Mouse (Mus musculus): ENCODE results near the gene Maip1. TPM values are rescaled to one million over a fixed set of nuclear protein-coding genes. Genes with fewer than 3 reads are reported as not detected.

Gene Maip1
- polyA plus RNA-seq, 1 experiment from 2014 or later, result 14.9 TPM

GRCm38 (mm10) chr1:57413397-57413796, 7.3 kb downstream of the Maip1 start:
- DNase-seq (ENCODE audit: low spot score) (no peak), ATAC-seq (ENCODE audit: low FRiP score) (no peak)
- Histone ChIP-seq H3K36me3 (replicated peaks; ENCODE audit: control insufficient read depth, insufficient read depth) (peaks cover 53% of the 10 kb centered on the region), H3K4me2 (replicated peaks) (no peak overlapping the region), H3K9me3 (ENCODE audit: control insufficient read depth, low read length) (no peaks in the 10 kb centered on the region), H3K4me1 (replicated peaks; ENCODE audit: control insufficient read depth, insufficient read depth, low read length) (peaks cover 14% of the 10 kb centered on the region), H3K27me3 (ENCODE audit: control insufficient read depth, insufficient read depth, low read length) (no peaks in the 10 kb centered on the region), H3K27ac (no peak overlapping the region), H3K9ac (no peak overlapping the region), H3K4me3 (replicated peaks; ENCODE audit: low read length) (no peak overlapping the region)
- WGBS, result 87% methylated on average over 2 of the region's 2 CpGs

GRCm38 (mm10) chr1:57423696-57424095, 17.6 kb downstream of the Maip1 start:
- Histone ChIP-seq H3K4me1 (replicated peaks; ENCODE audit: control insufficient read depth, insufficient read depth, low read length) (0 out of 2 replicates have a peak, but pooled peaks cover 2% of the 10 kb centered on the region), H3K9me3 (ENCODE audit: control insufficient read depth, low read length) (no peaks in the 10 kb centered on the region), H3K4me2 (replicated peaks) (no peak overlapping the region), H3K4me3 (replicated peaks; ENCODE audit: low read length) (no peak overlapping the region), H3K27me3 (ENCODE audit: control insufficient read depth, insufficient read depth, low read length) (no peaks in the 10 kb centered on the region), H3K36me3 (replicated peaks; ENCODE audit: control insufficient read depth, insufficient read depth) (no peaks in the 10 kb centered on the region), H3K9ac (no peak overlapping the region), H3K27ac (no peak overlapping the region)
- ATAC-seq (ENCODE audit: low FRiP score), result peak; percentile 83
- 3% methylated on average over 1 of the region's 1 CpGs for WGBS
- DNase-seq (ENCODE audit: low spot score), result peak; percentile 81

GRCm38 (mm10) chr1:57428368-57429308, 22.5 kb downstream of the Maip1 start:
- 47% methylated on average over 16 of the region's 16 CpGs for WGBS
- Histone ChIP-seq H3K4me2 (replicated peaks) (peak overlapping the region; percentile 44), H3K27ac (peak overlapping the region; percentile 73), H3K4me1 (replicated peaks; ENCODE audit: control insufficient read depth, insufficient read depth, low read length) (peaks cover 16% of the 10 kb centered on the region), H3K4me3 (replicated peaks; ENCODE audit: low read length) (0 out of 2 replicates have a peak overlapping the region, but pooled peaks have one; percentile 10), H3K27me3 (ENCODE audit: control insufficient read depth, insufficient read depth, low read length) (no peaks in the 10 kb centered on the region), H3K9me3 (ENCODE audit: control insufficient read depth, low read length) (no peaks in the 10 kb centered on the region), H3K9ac (peak overlapping the region; percentile 53), H3K36me3 (replicated peaks; ENCODE audit: control insufficient read depth, insufficient read depth) (no peaks in the 10 kb centered on the region)
- ATAC-seq (ENCODE audit: low FRiP score), result peak; percentile 86
- DNase-seq (ENCODE audit: low spot score), result peak; percentile 96

DNA sequence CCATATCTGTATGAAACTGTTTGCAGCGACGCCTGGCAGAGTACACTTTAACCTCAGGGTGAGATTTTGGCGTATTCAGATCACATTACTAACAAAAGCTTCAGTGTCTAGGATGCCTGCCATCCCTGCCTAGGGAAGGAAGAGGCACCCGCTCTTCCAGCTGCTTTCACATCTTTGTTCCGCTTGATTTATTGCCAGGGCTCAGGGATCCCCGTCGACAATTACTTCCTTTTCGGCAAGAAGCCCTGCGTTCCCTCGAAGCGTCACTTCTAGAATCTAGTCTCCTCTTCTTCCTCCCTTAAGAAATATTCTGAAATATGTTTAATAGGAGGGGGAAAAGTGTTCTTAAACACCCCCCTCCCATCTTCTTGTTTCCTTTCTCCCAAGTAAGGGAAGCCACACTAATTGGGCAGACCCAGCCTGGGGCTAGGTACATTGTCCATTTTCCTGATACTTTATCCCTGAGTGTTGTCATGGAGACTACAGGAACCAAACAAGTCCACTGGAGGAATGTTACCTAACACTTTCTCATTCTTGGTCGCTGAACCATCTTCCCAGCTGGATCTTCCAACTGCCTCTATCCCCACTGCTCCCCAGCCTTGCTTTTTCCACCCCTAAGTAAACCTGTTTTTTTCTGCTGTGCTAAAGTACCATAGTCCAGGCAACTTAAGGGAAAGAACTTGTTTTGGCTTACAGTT, 23.8 kb downstream of the Maip1 start:
- no peaks in the 10 kb centered on the region for H3K36me3 ChIP-seq (replicated peaks; ENCODE audit: control insufficient read depth, insufficient read depth)
- no peaks in the 10 kb centered on the region for H3K9me3 ChIP-seq (ENCODE audit: control insufficient read depth, low read length)
- 2% methylated on average over 12 of the region's 12 CpGs for WGBS
- H3K4me1 ChIP-seq (replicated peaks; ENCODE audit: control insufficient read depth, insufficient read depth, low read length), result peaks cover 16% of the 10 kb centered on the region
- peak overlapping the region; percentile 47 for H3K27ac ChIP-seq
- H3K27me3 ChIP-seq (ENCODE audit: control insufficient read depth, insufficient read depth, low read length), result no peaks in the 10 kb centered on the region
- H3K9ac ChIP-seq, result peak overlapping the region; percentile 2; the same call in 1 of the 2 replicates
- DNase-seq (ENCODE audit: low spot score) (peak; percentile 62), ATAC-seq (ENCODE audit: low FRiP score) (peak; percentile 58; the same call in 1 of the 2 replicates)
- peak overlapping the region; percentile 44 for H3K4me2 ChIP-seq (replicated peaks)
- no peak overlapping the region for H3K4me3 ChIP-seq (replicated peaks; ENCODE audit: low read length)

DNA sequence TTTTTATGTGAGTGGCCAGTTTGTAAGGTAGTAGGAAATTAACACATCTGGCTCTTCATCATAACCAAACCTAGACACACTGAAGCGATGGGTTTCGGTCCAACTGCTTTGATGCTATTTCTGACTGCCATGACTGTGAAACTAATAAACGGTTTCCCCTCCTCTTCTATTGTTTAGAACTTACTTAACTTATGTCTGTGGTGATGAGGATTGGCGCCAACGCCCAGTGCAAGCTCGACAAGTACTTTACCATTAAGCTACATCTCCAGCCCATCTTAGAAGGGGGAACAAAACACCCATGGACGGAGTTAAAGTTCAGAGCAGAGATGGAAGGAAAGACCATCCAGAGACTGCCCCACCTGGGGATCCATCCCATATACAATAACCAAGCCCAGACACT, 27.0 kb downstream of the Maip1 start:
- DNase-seq (ENCODE audit: low spot score), result no peak
- no peaks in the 10 kb centered on the region for H3K27me3 ChIP-seq (ENCODE audit: control insufficient read depth, insufficient read depth, low read length)
- peaks cover 29% of the 10 kb centered on the region for H3K4me1 ChIP-seq (replicated peaks; ENCODE audit: control insufficient read depth, insufficient read depth, low read length)
- no peak overlapping the region for H3K4me3 ChIP-seq (replicated peaks; ENCODE audit: low read length)
- no peak for ATAC-seq (ENCODE audit: low FRiP score)
- H3K27ac ChIP-seq, result no peak overlapping the region
- no peaks in the 10 kb centered on the region for H3K9me3 ChIP-seq (ENCODE audit: control insufficient read depth, low read length)
- 94% methylated on average over 7 of the region's 7 CpGs for WGBS
- no peaks in the 10 kb centered on the region for H3K36me3 ChIP-seq (replicated peaks; ENCODE audit: control insufficient read depth, insufficient read depth)
- no peak overlapping the region for H3K4me2 ChIP-seq (replicated peaks)
- H3K9ac ChIP-seq, result no peak overlapping the region

GRCm38 (mm10) chr1:57436408-57436807, 30.3 kb downstream of the Maip1 start:
- Histone ChIP-seq H3K36me3 (replicated peaks; ENCODE audit: control insufficient read depth, insufficient read depth) (no peaks in the 10 kb centered on the region), H3K9ac (0 out of 2 replicates have a peak overlapping the region, but pooled peaks have one; percentile 17), H3K27me3 (ENCODE audit: control insufficient read depth, insufficient read depth, low read length) (no peaks in the 10 kb centered on the region), H3K4me1 (replicated peaks; ENCODE audit: control insufficient read depth, insufficient read depth, low read length) (peaks cover 13% of the 10 kb centered on the region; the same call in 1 of the 2 replicates), H3K27ac (no peak overlapping the region), H3K9me3 (ENCODE audit: control insufficient read depth, low read length) (no peaks in the 10 kb centered on the region), H3K4me2 (replicated peaks) (peak overlapping the region; percentile 33), H3K4me3 (replicated peaks; ENCODE audit: low read length) (no peak overlapping the region)
- DNase-seq (ENCODE audit: low spot score) (no peak), ATAC-seq (ENCODE audit: low FRiP score) (no peak)
- 79% methylated on average over 9 of the region's 9 CpGs for WGBS

DNA sequence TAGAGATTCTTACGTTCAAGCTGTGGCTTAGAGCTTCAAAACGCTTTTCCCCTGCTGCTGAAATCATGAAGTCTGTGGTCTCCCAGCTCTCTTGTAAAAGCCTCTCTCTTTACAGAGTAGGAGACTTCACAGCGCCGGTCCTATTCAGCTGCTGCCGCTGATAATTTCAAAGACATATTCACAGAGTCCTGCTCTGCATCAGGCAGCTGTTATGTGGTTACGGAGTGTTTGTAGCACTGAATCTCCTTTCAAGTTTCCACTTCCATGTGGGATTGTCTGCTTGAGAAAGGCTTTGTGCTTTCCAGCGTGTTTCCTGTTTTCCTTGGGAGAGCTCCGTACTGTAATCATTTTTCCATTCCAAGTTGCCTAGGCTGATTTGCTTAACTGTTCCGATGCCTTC, 30.8 kb downstream of the Maip1 start:
- Histone ChIP-seq H3K4me3 (replicated peaks; ENCODE audit: low read length) (no peak overlapping the region), H3K36me3 (replicated peaks; ENCODE audit: control insufficient read depth, insufficient read depth) (no peaks in the 10 kb centered on the region), H3K27me3 (ENCODE audit: control insufficient read depth, insufficient read depth, low read length) (no peaks in the 10 kb centered on the region), H3K27ac (0 out of 2 replicates have a peak overlapping the region, but pooled peaks have one; percentile 16), H3K9me3 (ENCODE audit: control insufficient read depth, low read length) (no peaks in the 10 kb centered on the region), H3K4me2 (replicated peaks) (peak overlapping the region; percentile 33), H3K9ac (0 out of 2 replicates have a peak overlapping the region, but pooled peaks have one; percentile 17), H3K4me1 (replicated peaks; ENCODE audit: control insufficient read depth, insufficient read depth, low read length) (peaks cover 13% of the 10 kb centered on the region; the same call in 1 of the 2 replicates)
- DNase-seq (ENCODE audit: low spot score) (peak; percentile 45), ATAC-seq (ENCODE audit: low FRiP score) (no peak)
- 29% methylated on average over 9 of the region's 9 CpGs for WGBS

DNA sequence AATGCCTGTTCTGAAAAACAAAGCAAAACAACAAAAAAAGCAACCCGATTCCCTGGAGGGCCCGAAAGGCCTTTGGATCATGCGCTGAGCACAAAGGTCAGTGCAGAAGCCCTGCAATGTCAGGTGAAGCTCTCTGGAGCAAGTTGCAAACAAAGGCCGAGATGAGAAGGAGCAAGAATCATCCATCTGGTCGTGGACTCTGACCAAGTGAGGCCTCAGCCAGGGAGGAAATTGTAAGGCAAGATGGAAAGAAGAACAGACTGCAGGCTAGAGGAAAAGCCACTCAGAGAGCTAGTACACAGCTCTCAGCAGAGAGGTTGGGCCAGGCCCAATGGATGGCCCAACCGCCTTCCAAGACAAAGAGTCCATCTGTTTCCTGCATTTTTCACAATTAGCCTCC, 32.9 kb downstream of the Maip1 start:
- Histone ChIP-seq H3K4me2 (replicated peaks) (no peak overlapping the region), H3K4me3 (replicated peaks; ENCODE audit: low read length) (no peak overlapping the region), H3K9me3 (ENCODE audit: control insufficient read depth, low read length) (no peaks in the 10 kb centered on the region), H3K9ac (no peak overlapping the region), H3K36me3 (replicated peaks; ENCODE audit: control insufficient read depth, insufficient read depth) (no peaks in the 10 kb centered on the region), H3K27me3 (ENCODE audit: control insufficient read depth, insufficient read depth, low read length) (no peaks in the 10 kb centered on the region), H3K27ac (no peak overlapping the region), H3K4me1 (replicated peaks; ENCODE audit: control insufficient read depth, insufficient read depth, low read length) (peaks cover 13% of the 10 kb centered on the region; the same call in 1 of the 2 replicates)
- DNase-seq (ENCODE audit: low spot score) (no peak), ATAC-seq (ENCODE audit: low FRiP score) (no peak)
- 80% methylated on average over 6 of the region's 6 CpGs for WGBS

GRCm38 (mm10) chr1:57440771-57441170, 34.6 kb downstream of the Maip1 start:
- no peaks in the 10 kb centered on the region for H3K36me3 ChIP-seq (replicated peaks; ENCODE audit: control insufficient read depth, insufficient read depth)
- no peak for ATAC-seq (ENCODE audit: low FRiP score)
- H3K27ac ChIP-seq, result no peak overlapping the region
- no peaks in the 10 kb centered on the region for H3K9me3 ChIP-seq (ENCODE audit: control insufficient read depth, low read length)
- H3K4me1 ChIP-seq (replicated peaks; ENCODE audit: control insufficient read depth, insufficient read depth, low read length), result peaks cover 13% of the 10 kb centered on the region; the same call in 1 of the 2 replicates
- H3K4me3 ChIP-seq (replicated peaks; ENCODE audit: low read length), result no peak overlapping the region
- no peak overlapping the region for H3K4me2 ChIP-seq (replicated peaks)
- H3K27me3 ChIP-seq (ENCODE audit: control insufficient read depth, insufficient read depth, low read length), result no peaks in the 10 kb centered on the region
- WGBS, result 74% methylated on average over 4 of the region's 4 CpGs
- no peak overlapping the region for H3K9ac ChIP-seq
- no peak for DNase-seq (ENCODE audit: low spot score)

All from hindbrain, embryonic 14.5 days (tissue).